Mouse (Mus musculus) heart, embryonic 12.5 days (tissue): Measurements from ENCODE around the gene Ncbp3. TPM values are rescaled to one million over a fixed set of nuclear protein-coding genes. Genes with fewer than 3 reads are reported as not detected.

Experiments used
- ATAC-seq: fragments of 200-750 bp; cut with Nextera tagmentation; 2 replicates; pipeline ENCODE4 v1.8.0; 2017; ENCODE audit warnings: moderate TSS enrichment, moderate library complexity; ENCODE audit not compliant: insufficient number of reproducible peaks, low FRiP score
- H3K27ac ChIP-seq: fragments of 300-500 bp; sonication (generic); 2 replicates; pipeline ENCODE4 v1.5.1; 2016; ENCODE audit warnings: mild to moderate bottlenecking, moderate library complexity; ENCODE audit not compliant: poor library complexity, severe bottlenecking
- H3K27me3 ChIP-seq: fragments of 300-500 bp; sonication (generic); replicated peaks from 2 replicates; pipeline ENCODE4 v1.6.1; 2016; ENCODE audit warnings: mild to moderate bottlenecking, moderate library complexity
- H3K36me3 ChIP-seq: fragments of 300-500 bp; sonication (generic); 2 replicates; pipeline ENCODE4 v1.6.1; 2016; ENCODE audit warnings: mild to moderate bottlenecking, moderate library complexity
- H3K4me1 ChIP-seq: fragments of 300-500 bp; sonication (generic); replicated peaks from 2 replicates; pipeline ENCODE4 v1.6.1; 2016; ENCODE audit warnings: mild to moderate bottlenecking
- H3K4me2 ChIP-seq: fragments of 300-500 bp; sonication (generic); 2 replicates; pipeline ENCODE4 v1.6.1; 2016; ENCODE audit warnings: mild to moderate bottlenecking, moderate library complexity
- H3K4me3 ChIP-seq: fragments of 300-500 bp; sonication (generic); 2 replicates; pipeline ENCODE4 v1.5.1; 2016; ENCODE audit warnings: mild to moderate bottlenecking
- H3K9ac ChIP-seq: fragments of 300-500 bp; sonication (generic); 2 replicates; pipeline ENCODE4 v1.6.1; 2016; ENCODE audit warnings: mild to moderate bottlenecking, moderate library complexity
- H3K9me3 ChIP-seq: fragments of 300-500 bp; sonication (generic); replicated peaks from 2 replicates; pipeline ENCODE4 v1.6.1; 2016; ENCODE audit warnings: mild to moderate bottlenecking, moderate library complexity
- WGBS: fragments of 180-500 bp; shearing (Covaris S2); methylation state at CpG from one replicate; pipeline ENCODE4 v1.1.7; 2016; 5-methylcytosine and 5-hydroxymethylcytosine counted together
- polyA plus RNA-seq: library from polyadenylated mRNA; unstranded; fragments of >200 nt; fragmentation: Nextera tagmentation; extraction: Ambion mirVana; gene quantifications from 2 replicates; pipeline ENCODE4 v1.2.1, GENCODE M21; 2016

Gene Ncbp3
- 10.9 and 11.0 TPM in 2 replicates for polyA plus RNA-seq

DNA sequence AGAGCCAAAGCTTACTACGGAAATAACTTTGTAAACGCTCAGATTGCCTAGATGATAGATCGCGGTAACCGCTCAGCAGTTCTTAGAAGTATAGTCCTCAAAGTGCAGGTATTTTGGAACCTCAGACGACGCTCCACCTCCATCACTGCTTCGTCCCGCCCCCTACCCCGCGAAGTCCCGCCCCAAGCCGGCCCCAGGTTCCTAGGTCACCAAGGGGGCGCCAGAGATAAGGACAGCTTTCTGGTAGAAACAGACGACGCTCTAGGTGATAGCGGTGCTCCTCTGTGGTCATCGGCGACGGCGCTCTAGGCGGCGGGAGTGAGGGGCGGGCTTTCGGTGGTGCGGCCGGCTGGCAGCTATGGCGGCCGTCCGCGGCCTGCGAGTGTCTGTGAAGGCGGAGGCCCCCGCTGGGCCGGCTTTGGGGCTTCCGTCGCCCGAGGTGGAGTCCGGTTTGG lies at the start of gene Ncbp3:
Ncbp3 (plus strand) TSS at position 242 of the 455 bp plus-strand sequence.
- Histone ChIP-seq H3K4me2 (peak within 1 kb of the TSS; percentile 98), H3K4me3 (peak within 1 kb of the TSS; percentile 94), H3K36me3 (peaks cover 18% of the 10 kb centered on the region), H3K4me1 (peaks cover 17% of the 10 kb centered on the region), H3K9me3 (no peaks in the 10 kb centered on the region), H3K27ac (peak within 1 kb of the TSS; percentile 92), H3K27me3 (no peaks in the 10 kb centered on the region), H3K9ac (peak within 1 kb of the TSS; percentile 97)
- peak; percentile 94 for ATAC-seq
- under 1% methylated on average over 39 of the region's 39 CpGs for whole genome bisulfite sequencing

DNA sequence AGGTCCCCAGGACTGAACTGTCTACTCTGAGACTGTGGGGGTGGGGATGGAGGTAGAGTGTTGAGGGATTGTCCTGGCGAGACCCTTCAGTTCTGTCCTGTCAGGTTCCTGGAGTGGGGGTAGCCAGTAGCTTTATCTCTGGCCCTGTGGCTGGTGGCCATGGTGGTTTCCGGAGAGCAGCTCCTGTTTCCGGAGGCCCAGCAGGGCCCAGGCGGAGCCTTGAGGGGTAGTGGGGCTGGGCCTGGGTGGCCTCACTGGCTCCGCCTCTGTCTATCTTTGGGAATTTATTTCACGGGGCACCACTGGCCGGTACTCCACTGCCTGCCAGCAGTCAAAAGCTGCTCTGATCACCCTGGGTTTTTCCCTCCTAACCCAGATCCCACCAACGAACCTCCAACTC lies 48.8 kb upstream of the Ncbp3 start, which contains the start of gene P2rx1:
P2rx1 (plus strand) TSS at position 333 of the 400 bp plus-strand sequence.
- no peak within 1 kb of the TSS for H3K4me2 ChIP-seq
- 0 out of 2 replicates have a peak within 1 kb of the TSS, but pooled peaks have one; percentile 16 for H3K27ac ChIP-seq
- H3K4me3 ChIP-seq, result no peak within 1 kb of the TSS
- H3K9ac ChIP-seq, result no peak within 1 kb of the TSS
- no peaks in the 10 kb centered on the region for H3K27me3 ChIP-seq
- ATAC-seq, result peak; percentile 71
- H3K4me1 ChIP-seq, result peaks cover 25% of the 10 kb centered on the region
- H3K36me3 ChIP-seq, result no peaks in the 10 kb centered on the region
- 28% methylated on average over 8 of the region's 8 CpGs for WGBS
- no peaks in the 10 kb centered on the region for H3K9me3 ChIP-seq

DNA sequence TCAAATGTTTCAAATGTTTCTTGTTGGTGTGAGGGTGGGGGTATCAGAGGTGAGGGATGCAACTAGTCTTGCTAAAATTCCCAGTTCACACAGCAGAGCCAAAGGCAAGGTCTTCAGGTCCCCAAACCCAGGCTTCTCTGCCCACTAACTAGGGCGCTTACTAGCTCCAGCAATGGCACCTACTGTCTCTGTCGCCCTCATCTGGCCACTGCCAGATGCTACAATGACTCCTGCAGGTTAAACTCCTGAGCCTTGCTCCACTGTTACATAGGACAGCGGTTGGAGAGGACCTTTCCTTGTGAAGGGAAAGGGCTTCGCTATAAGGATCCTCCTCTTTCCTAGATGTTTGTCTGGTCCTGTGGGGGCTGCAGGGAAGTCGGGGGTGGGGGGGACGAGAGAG lies 46.6 kb upstream of the Ncbp3 start:
- H3K4me2 ChIP-seq, result no peak overlapping the region
- H3K4me1 ChIP-seq, result peaks cover 27% of the 10 kb centered on the region
- H3K36me3 ChIP-seq, result no peaks in the 10 kb centered on the region
- H3K27ac ChIP-seq, result no peak overlapping the region
- H3K9ac ChIP-seq, result no peak overlapping the region
- no peak overlapping the region for H3K4me3 ChIP-seq
- H3K27me3 ChIP-seq, result no peaks in the 10 kb centered on the region
- no peak for ATAC-seq
- H3K9me3 ChIP-seq, result no peaks in the 10 kb centered on the region
- WGBS, result 9% methylated on average over 6 of the region's 6 CpGs

DNA sequence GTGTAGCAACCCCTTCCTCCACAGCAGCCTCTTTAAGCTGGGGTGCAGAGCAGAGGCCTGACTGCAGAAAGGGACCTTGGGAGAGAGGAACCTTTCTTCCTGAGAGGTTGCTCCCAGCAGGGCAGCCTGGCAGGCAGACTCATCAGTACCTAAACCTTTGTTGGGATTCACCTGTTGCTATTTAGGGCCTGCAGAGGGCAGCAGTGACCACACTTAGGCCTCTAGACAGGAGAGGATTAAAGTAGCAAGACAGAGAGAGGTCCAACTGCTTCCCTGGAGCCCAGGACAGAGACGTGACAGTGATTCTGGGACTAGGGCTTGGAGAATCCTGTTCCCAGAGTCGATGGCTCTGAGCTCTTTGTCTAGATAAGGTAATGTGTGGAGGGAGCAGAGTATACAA lies 41.2 kb upstream of the Ncbp3 start:
- Histone ChIP-seq H3K27me3 (peaks cover 30% of the 10 kb centered on the region), H3K4me3 (no peak overlapping the region), H3K4me2 (no peak overlapping the region), H3K27ac (peak overlapping the region; percentile 45), H3K4me1 (peaks cover 26% of the 10 kb centered on the region), H3K36me3 (no peaks in the 10 kb centered on the region), H3K9ac (0 out of 2 replicates have a peak overlapping the region, but pooled peaks have one; percentile 9), H3K9me3 (no peaks in the 10 kb centered on the region)
- 7% methylated on average over 2 of the region's 2 CpGs for WGBS
- 0 out of 2 replicates have a peak, but pooled peaks have one; percentile 19 for ATAC-seq

DNA sequence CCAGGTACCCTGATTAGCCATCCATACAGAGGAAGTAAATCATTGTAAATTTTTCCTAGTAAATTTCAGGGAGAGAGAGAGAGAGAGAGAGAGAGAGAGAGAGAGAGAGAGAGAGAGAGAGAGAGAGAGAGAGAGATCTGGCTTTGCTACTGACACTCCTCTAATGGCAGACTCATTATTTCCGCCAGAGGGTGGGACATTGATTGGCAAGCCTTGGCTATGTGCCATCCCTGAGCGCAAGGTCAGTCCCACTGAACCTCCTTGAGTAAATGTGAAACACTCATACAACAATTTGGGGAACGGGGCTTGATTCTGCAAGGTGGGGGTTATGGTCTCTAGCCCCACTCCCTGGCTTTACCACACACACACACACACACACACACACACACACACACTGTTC lies 40.5 kb upstream of the Ncbp3 start:
- Histone ChIP-seq H3K9ac (no peak overlapping the region), H3K4me1 (peaks cover 26% of the 10 kb centered on the region), H3K36me3 (no peaks in the 10 kb centered on the region), H3K4me3 (no peak overlapping the region), H3K4me2 (no peak overlapping the region), H3K9me3 (no peaks in the 10 kb centered on the region), H3K27me3 (peaks cover 30% of the 10 kb centered on the region), H3K27ac (no peak overlapping the region)
- ATAC-seq, result no peak
- 53% methylated on average over 3 of the region's 3 CpGs for WGBS

DNA sequence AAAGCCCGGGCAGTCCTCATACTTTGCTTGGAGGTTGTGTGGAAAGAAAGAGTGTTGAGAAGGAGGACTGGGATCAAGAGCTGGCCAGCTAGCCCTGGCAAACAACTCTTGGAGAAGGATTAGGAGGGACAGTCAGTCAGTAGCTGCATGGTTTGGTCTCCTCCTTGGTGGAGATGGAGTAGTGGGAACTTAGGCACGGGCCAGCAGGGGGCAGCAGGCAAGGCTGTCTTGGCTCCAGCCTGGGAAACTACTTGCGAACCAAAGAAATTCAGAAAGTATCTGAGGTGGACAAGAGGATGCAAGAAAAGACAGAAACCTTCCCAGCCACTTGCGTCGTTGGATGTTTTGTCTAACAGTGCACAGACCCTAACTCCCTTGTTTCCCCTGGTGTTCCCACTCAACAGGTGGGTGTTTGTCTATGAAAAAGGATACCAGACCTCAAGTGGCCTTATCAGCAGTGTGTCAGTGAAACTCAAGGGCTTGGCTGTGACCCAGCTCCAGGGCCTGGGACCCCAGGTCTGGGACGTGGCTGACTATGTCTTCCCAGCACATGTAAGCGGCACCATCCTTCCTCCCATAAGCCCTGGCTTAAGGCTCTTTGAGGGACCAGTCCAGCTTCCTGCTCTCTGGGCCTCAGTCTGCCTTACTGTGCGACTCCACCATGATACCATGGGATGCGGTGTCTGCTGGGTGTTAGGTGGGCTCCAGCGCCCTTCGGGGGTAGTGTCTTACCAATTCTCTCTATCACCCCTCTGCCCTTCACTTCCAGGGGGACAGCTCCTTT lies 39.7 kb upstream of the Ncbp3 start:
- 44% methylated on average over 11 of the region's 11 CpGs for WGBS
- H3K9ac ChIP-seq, result no peak overlapping the region

DNA sequence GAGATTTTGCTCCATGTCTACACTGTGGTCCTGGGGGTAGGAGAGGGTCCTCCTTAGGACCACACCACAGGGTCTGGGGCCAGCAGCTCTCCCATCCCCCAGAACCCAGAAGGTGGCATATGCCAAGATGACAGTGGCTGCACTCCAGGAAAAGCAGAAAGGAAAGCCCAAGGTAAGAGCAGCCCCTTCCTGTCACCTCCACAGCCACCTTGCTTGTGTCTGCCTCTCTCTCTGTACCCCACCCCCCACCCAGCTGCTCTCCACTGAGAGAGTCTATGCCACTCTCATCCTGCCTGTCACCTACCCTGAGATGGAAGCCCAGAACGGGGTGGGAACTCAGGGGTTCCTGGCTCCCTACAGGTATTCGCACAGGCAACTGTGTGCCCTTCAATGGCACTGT lies 38.8 kb upstream of the Ncbp3 start:
- no peak overlapping the region for H3K9ac ChIP-seq
- no peak for ATAC-seq
- H3K36me3 ChIP-seq, result no peaks in the 10 kb centered on the region
- H3K4me2 ChIP-seq, result no peak overlapping the region
- no peak overlapping the region for H3K27ac ChIP-seq
- no peak overlapping the region for H3K4me3 ChIP-seq
- H3K9me3 ChIP-seq, result no peaks in the 10 kb centered on the region
- H3K27me3 ChIP-seq, result peaks cover 37% of the 10 kb centered on the region
- 66% methylated on average over 2 of the region's 2 CpGs for WGBS
- peaks cover 26% of the 10 kb centered on the region for H3K4me1 ChIP-seq

More for the DNA sequence above, 39.7 kb upstream of the Ncbp3 start:
- Histone ChIP-seq H3K27ac (no peak overlapping the region), H3K4me2 (no peak overlapping the region), H3K27me3 (peaks cover 30% of the 10 kb centered on the region), H3K9me3 (no peaks in the 10 kb centered on the region), H3K36me3 (no peaks in the 10 kb centered on the region), H3K4me1 (peaks cover 26% of the 10 kb centered on the region), H3K4me3 (no peak overlapping the region)
- ATAC-seq, result no peak

DNA sequence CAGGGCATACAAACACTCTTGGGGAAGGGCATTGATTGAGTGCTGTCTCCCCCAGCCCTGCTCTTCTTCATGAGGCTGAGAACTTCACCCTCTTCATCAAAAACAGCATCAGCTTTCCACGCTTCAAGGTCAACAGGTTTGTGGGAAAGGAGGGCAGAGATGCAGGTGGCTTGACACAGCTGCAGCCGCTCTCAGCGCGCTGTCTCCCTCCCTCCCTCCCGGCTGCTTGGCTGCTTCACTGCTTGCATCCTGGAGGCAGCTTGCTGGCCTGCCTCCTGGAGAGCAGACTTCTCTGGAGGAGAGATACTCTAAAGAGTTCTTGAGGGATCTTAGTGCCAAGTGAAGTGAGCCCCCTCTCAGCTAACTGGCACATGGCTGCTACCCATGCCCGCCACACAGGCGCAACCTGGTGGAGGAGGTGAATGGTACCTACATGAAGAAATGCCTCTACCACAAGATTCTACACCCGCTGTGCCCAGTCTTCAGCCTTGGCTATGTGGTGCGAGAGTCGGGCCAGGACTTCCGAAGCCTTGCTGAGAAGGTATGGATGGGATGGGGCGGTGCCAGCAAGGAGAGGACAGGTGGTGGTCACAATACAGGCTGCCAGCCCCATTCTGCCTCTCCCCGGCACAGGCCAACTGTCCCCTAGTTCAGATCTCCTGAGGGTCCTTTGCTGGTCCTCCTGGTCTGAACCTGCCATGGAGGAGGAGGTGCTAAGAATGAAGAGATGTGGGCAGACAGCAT lies 37.9 kb upstream of the Ncbp3 start:
- peaks cover 40% of the 10 kb centered on the region for H3K27me3 ChIP-seq
- H3K4me3 ChIP-seq, result no peak overlapping the region
- H3K36me3 ChIP-seq, result no peaks in the 10 kb centered on the region
- WGBS, result 59% methylated on average over 13 of the region's 13 CpGs
- no peak overlapping the region for H3K27ac ChIP-seq
- H3K4me2 ChIP-seq, result no peak overlapping the region
- no peak overlapping the region for H3K9ac ChIP-seq
- no peak for ATAC-seq
- H3K9me3 ChIP-seq, result no peaks in the 10 kb centered on the region
- peaks cover 26% of the 10 kb centered on the region for H3K4me1 ChIP-seq

DNA sequence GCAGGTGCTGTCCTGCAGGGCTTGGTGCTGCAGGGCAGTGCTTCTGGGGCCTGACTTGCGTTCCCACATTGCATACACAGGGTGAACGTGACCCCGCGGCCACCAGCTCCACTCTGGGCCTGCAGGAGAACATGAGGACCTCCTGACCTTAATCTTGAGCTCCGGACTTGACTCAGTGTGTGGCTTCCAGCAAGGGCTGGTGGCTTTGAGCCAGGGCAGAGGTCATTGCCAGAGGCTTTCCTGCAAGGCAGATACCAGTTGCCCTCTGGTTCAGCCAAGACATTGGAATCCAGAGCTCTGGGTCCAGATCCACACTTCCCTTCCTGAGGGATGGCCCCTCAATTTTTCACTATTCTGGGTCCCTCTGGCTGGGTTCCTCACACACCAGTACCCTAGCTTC lies 33.6 kb upstream of the Ncbp3 start:
- no peak overlapping the region for H3K4me3 ChIP-seq
- H3K36me3 ChIP-seq, result no peaks in the 10 kb centered on the region
- H3K4me1 ChIP-seq, result 0 out of 2 replicates have a peak, but pooled peaks cover 4% of the 10 kb centered on the region
- no peak overlapping the region for H3K4me2 ChIP-seq
- no peak overlapping the region for H3K27ac ChIP-seq
- no peak for ATAC-seq
- 71% methylated on average over 5 of the region's 5 CpGs for WGBS
- peaks cover 49% of the 10 kb centered on the region for H3K27me3 ChIP-seq
- H3K9ac ChIP-seq, result no peak overlapping the region
- H3K9me3 ChIP-seq, result no peaks in the 10 kb centered on the region

DNA sequence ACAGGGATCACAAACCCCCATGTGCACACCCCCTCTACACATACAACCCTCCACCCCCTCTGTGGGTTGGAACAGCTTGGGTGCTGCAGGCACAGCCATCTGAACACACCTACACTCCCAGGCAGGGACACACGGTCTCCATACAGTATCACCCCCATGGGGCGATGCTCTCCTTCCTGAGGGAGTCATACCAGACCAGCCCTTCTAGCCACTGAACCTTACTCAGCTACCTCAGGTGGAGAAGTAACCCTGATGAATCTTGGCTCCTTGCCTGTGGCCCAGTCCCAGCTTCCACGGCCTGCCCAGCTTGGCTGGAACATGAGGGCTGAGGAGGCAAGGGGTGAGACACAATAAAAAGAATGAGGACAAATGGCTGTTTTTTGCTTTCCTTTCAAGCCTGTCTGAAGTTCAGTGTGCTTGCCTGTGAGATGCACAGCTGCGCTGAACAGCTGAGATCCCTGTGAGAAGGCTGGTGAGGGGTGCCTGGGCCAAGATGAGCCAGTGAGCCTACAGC lies 32.7 kb upstream of the Ncbp3 start:
- Histone ChIP-seq H3K9ac (no peak overlapping the region), H3K4me1 (peaks cover 10% of the 10 kb centered on the region; the same call in 1 of the 2 replicates), H3K9me3 (no peaks in the 10 kb centered on the region), H3K4me2 (no peak overlapping the region), H3K4me3 (no peak overlapping the region), H3K36me3 (no peaks in the 10 kb centered on the region), H3K27me3 (peaks cover 47% of the 10 kb centered on the region), H3K27ac (no peak overlapping the region)
- WGBS, result 84% methylated on average over 4 of the region's 4 CpGs
- no peak for ATAC-seq
